Mouse (Mus musculus): ENCODE results near the gene Erich3. TPM values are rescaled to one million over a fixed set of nuclear protein-coding genes. Genes with fewer than 3 reads are reported as not detected.

The Erich3 gene
- polyA plus RNA-seq, 1 experiment, result 11.7 TPM

GRCm38 (mm10) chr3:154810273-154810870 lies 146.7 kb downstream of the Erich3 start:
- WGBS, result 91% methylated on average over 7 of the region's 7 CpGs
- H3K27ac ChIP-seq (ENCODE audit: insufficient read depth, low read length), result no peak overlapping the region
- DNase-seq, result no peak
- no peak for TF ChIP-seq CTCF (IDR thresholded peaks at IDR 0.05; ENCODE audit: borderline replicate concordance, insufficient read depth, low read depth, low read length)
- no peak for TF ChIP-seq POLR2A (IDR thresholded peaks at IDR 0.05; ENCODE audit: borderline replicate concordance, insufficient read depth, low read length)
- H3K4me3 ChIP-seq (replicated peaks; ENCODE audit: insufficient read depth, low read depth, low read length), result no peak overlapping the region
- no peaks in the 10 kb centered on the region; the same call in 1 of the 2 replicates for H3K27me3 ChIP-seq (ENCODE audit: control insufficient read depth, insufficient read depth, low read length)
- no peaks in the 10 kb centered on the region for H3K4me1 ChIP-seq (ENCODE audit: control insufficient read depth, insufficient read depth, low read length)

GRCm38 (mm10) chr3:154811281-154811680 lies 147.6 kb downstream of the Erich3 start:
- Histone ChIP-seq H3K4me1 (ENCODE audit: control insufficient read depth, insufficient read depth, low read length) (no peaks in the 10 kb centered on the region), H3K27ac (ENCODE audit: insufficient read depth, low read length) (no peak overlapping the region), H3K27me3 (ENCODE audit: control insufficient read depth, insufficient read depth, low read length) (no peaks in the 10 kb centered on the region; the same call in 1 of the 2 replicates), H3K4me3 (replicated peaks; ENCODE audit: insufficient read depth, low read depth, low read length) (no peak overlapping the region)
- no peak for TF ChIP-seq CTCF (IDR thresholded peaks at IDR 0.05; ENCODE audit: borderline replicate concordance, insufficient read depth, low read depth, low read length)
- no peak for TF ChIP-seq POLR2A (IDR thresholded peaks at IDR 0.05; ENCODE audit: borderline replicate concordance, insufficient read depth, low read length)
- WGBS, result 19% methylated on average over 9 of the region's 9 CpGs
- no peak for DNase-seq

GRCm38 (mm10) chr3:154811833-154812232 lies 148.2 kb downstream of the Erich3 start:
- no peaks in the 10 kb centered on the region for H3K4me1 ChIP-seq (ENCODE audit: control insufficient read depth, insufficient read depth, low read length)
- 67% methylated on average over 9 of the region's 9 CpGs for WGBS
- H3K4me3 ChIP-seq (replicated peaks; ENCODE audit: insufficient read depth, low read depth, low read length), result no peak overlapping the region
- H3K27me3 ChIP-seq (ENCODE audit: control insufficient read depth, insufficient read depth, low read length), result no peaks in the 10 kb centered on the region; the same call in 1 of the 2 replicates
- TF ChIP-seq CTCF (IDR thresholded peaks at IDR 0.05; ENCODE audit: borderline replicate concordance, insufficient read depth, low read depth, low read length) (no peak), POLR2A (IDR thresholded peaks at IDR 0.05; ENCODE audit: borderline replicate concordance, insufficient read depth, low read length) (no peak)
- DNase-seq, result no peak
- H3K27ac ChIP-seq (ENCODE audit: insufficient read depth, low read length), result no peak overlapping the region

GRCm38 (mm10) chr3:154812893-154813292 lies 149.2 kb downstream of the Erich3 start:
- H3K4me3 ChIP-seq (replicated peaks; ENCODE audit: insufficient read depth, low read depth, low read length), result no peak overlapping the region
- H3K27me3 ChIP-seq (ENCODE audit: control insufficient read depth, insufficient read depth, low read length), result no peaks in the 10 kb centered on the region; the same call in 1 of the 2 replicates
- no peaks in the 10 kb centered on the region for H3K4me1 ChIP-seq (ENCODE audit: control insufficient read depth, insufficient read depth, low read length)
- TF ChIP-seq CTCF (IDR thresholded peaks at IDR 0.05; ENCODE audit: borderline replicate concordance, insufficient read depth, low read depth, low read length), result no peak
- TF ChIP-seq POLR2A (IDR thresholded peaks at IDR 0.05; ENCODE audit: borderline replicate concordance, insufficient read depth, low read length), result no peak
- H3K27ac ChIP-seq (ENCODE audit: insufficient read depth, low read length), result no peak overlapping the region
- WGBS, result 67% methylated on average over 1 of the region's 1 CpGs
- no peak for DNase-seq

GRCm38 (mm10) chr3:154815606-154816005 lies 151.9 kb downstream of the Erich3 start:
- Histone ChIP-seq H3K27ac (ENCODE audit: insufficient read depth, low read length) (no peak overlapping the region), H3K27me3 (ENCODE audit: control insufficient read depth, insufficient read depth, low read length) (no peaks in the 10 kb centered on the region; the same call in 1 of the 2 replicates), H3K4me3 (replicated peaks; ENCODE audit: insufficient read depth, low read depth, low read length) (no peak overlapping the region), H3K4me1 (ENCODE audit: control insufficient read depth, insufficient read depth, low read length) (no peaks in the 10 kb centered on the region)
- 82% methylated on average over 2 of the region's 2 CpGs for WGBS
- no peak for DNase-seq
- TF ChIP-seq POLR2A (IDR thresholded peaks at IDR 0.05; ENCODE audit: borderline replicate concordance, insufficient read depth, low read length), result no peak
- TF ChIP-seq CTCF (IDR thresholded peaks at IDR 0.05; ENCODE audit: borderline replicate concordance, insufficient read depth, low read depth, low read length), result no peak

GRCm38 (mm10) chr3:154816231-154816630 lies 152.6 kb downstream of the Erich3 start:
- H3K27me3 ChIP-seq (ENCODE audit: control insufficient read depth, insufficient read depth, low read length), result no peaks in the 10 kb centered on the region; the same call in 1 of the 2 replicates
- TF ChIP-seq CTCF (IDR thresholded peaks at IDR 0.05; ENCODE audit: borderline replicate concordance, insufficient read depth, low read depth, low read length), result no peak
- TF ChIP-seq POLR2A (IDR thresholded peaks at IDR 0.05; ENCODE audit: borderline replicate concordance, insufficient read depth, low read length), result no peak
- no peak for DNase-seq
- H3K4me3 ChIP-seq (replicated peaks; ENCODE audit: insufficient read depth, low read depth, low read length), result no peak overlapping the region
- H3K27ac ChIP-seq (ENCODE audit: insufficient read depth, low read length), result no peak overlapping the region
- 90% methylated on average over 3 of the region's 3 CpGs for WGBS
- H3K4me1 ChIP-seq (ENCODE audit: control insufficient read depth, insufficient read depth, low read length), result no peaks in the 10 kb centered on the region

GRCm38 (mm10) chr3:154816801-154817625 lies 153.4 kb downstream of the Erich3 start:
- no peaks in the 10 kb centered on the region; the same call in 1 of the 2 replicates for H3K27me3 ChIP-seq (ENCODE audit: control insufficient read depth, insufficient read depth, low read length)
- H3K4me3 ChIP-seq (replicated peaks; ENCODE audit: insufficient read depth, low read depth, low read length), result no peak overlapping the region
- 24% methylated on average over 19 of the region's 19 CpGs for WGBS
- no peaks in the 10 kb centered on the region for H3K4me1 ChIP-seq (ENCODE audit: control insufficient read depth, insufficient read depth, low read length)
- H3K27ac ChIP-seq (ENCODE audit: insufficient read depth, low read length), result no peak overlapping the region
- DNase-seq, result no peak
- TF ChIP-seq POLR2A (IDR thresholded peaks at IDR 0.05; ENCODE audit: borderline replicate concordance, insufficient read depth, low read length) (no peak), CTCF (IDR thresholded peaks at IDR 0.05; ENCODE audit: borderline replicate concordance, insufficient read depth, low read depth, low read length) (no peak)

Other genes with a start within 250 kb of the Erich3 start
- 12.9 and 17.1 TPM in 2 replicates for gene Cryz, start 67.1 kb upstream of the Erich3 start, polyA plus RNA-seq (2012; rRNA removed)
- 21.6 and 26.4 TPM in 2 replicates for gene Tyw3, start 66.8 kb upstream of the Erich3 start, polyA plus RNA-seq (2012; rRNA removed)